Mouse (Mus musculus) heart, embryonic 16.5 days (tissue): ENCODE measurements around the gene Mocs2. TPM values are rescaled to one million over a fixed set of nuclear protein-coding genes. Genes with fewer than 3 reads are reported as not detected.

ENCODE experiments used
- ATAC-seq: fragments of 200-750 bp; cut with Nextera tagmentation; replicated peaks from 2 replicates; pipeline ENCODE4 v1.8.0; 2017; ENCODE audit warnings: moderate number of reproducible peaks; ENCODE audit not compliant: insufficient read depth, low FRiP score; ENCODE audit errors: extremely low read depth
- H3K27ac ChIP-seq: fragments of 300-500 bp; sonication (generic); 2 replicates; pipeline ENCODE4 v1.5.1; 2014; ENCODE audit warnings: mild to moderate bottlenecking, low read length, control low read depth, moderate library complexity
- H3K27me3 ChIP-seq: fragments of 300-500 bp; sonication (generic); 2 replicates; pipeline ENCODE4 v1.6.1; 2014; ENCODE audit warnings: low read length, mixed read lengths; ENCODE audit not compliant: control insufficient read depth, insufficient read depth
- H3K36me3 ChIP-seq: fragments of 300-500 bp; sonication (generic); 2 replicates; pipeline ENCODE4 v1.6.1; 2014; ENCODE audit not compliant: control insufficient read depth, insufficient read depth
- H3K4me1 ChIP-seq: fragments of 300-500 bp; sonication (generic); 2 replicates; pipeline ENCODE4 v1.6.1; 2014; ENCODE audit warnings: low read length, mixed read lengths; ENCODE audit not compliant: control insufficient read depth, insufficient read depth
- H3K4me2 ChIP-seq: fragments of 300-500 bp; sonication (generic); 2 replicates; pipeline ENCODE4 v1.6.1; 2014; ENCODE audit warnings: low read depth, mild to moderate bottlenecking, control low read depth, low read length
- H3K4me3 ChIP-seq: fragments of 300-500 bp; sonication (generic); 2 replicates; pipeline ENCODE4 v1.5.1; 2014; ENCODE audit warnings: mild to moderate bottlenecking, control low read depth, low read length
- H3K9ac ChIP-seq: fragments of 300-500 bp; sonication (generic); 2 replicates; pipeline ENCODE4 v1.6.1; 2014; ENCODE audit warnings: low read length, control low read depth
- H3K9me3 ChIP-seq: fragments of 300-500 bp; sonication (generic); replicated peaks from 2 replicates; pipeline ENCODE4 v1.6.1; 2016; ENCODE audit warnings: low read length; ENCODE audit not compliant: control insufficient read depth
- WGBS: fragments of 180-500 bp; shearing (Covaris S2); extraction: QIAGEN DNeasy Blood & Tissue Kit; methylation state at CpG from one replicate; pipeline ENCODE4 v1.1.7; 2014; 5-methylcytosine and 5-hydroxymethylcytosine counted together
- polyA plus RNA-seq: library from polyadenylated mRNA; unstranded; fragments of >200 nt; fragmentation: Nextera tagmentation; extraction: Ambion mirVana; gene quantifications from 2 replicates; pipeline ENCODE4 v1.2.1, GENCODE M21; 2015

The Mocs2 gene
- polyA plus RNA-seq, 1 experiment from 2014 or later, result 69.3 TPM

- H3K36me3 ChIP-seq, result no peaks in the 10 kb centered on the region
- WGBS, result 65% methylated on average over 6 of the region's 6 CpGs
- H3K4me2 ChIP-seq, result no peak overlapping the region
- H3K4me3 ChIP-seq, result no peak overlapping the region
- no peak overlapping the region for H3K27ac ChIP-seq
- no peaks in the 10 kb centered on the region for H3K27me3 ChIP-seq
- ATAC-seq, result no peak
- no peak overlapping the region for H3K9ac ChIP-seq
- H3K4me1 ChIP-seq, result no peaks in the 10 kb centered on the region
- no peaks in the 10 kb centered on the region for H3K9me3 ChIP-seq
Measured at GRCm38 (mm10) chr13:114845804-114846203, 27.8 kb downstream of the Mocs2 start.

- Histone ChIP-seq H3K4me1 (no peaks in the 10 kb centered on the region), H3K9me3 (no peaks in the 10 kb centered on the region), H3K27me3 (no peaks in the 10 kb centered on the region), H3K27ac (no peak overlapping the region), H3K9ac (no peak overlapping the region), H3K4me2 (no peak overlapping the region), H3K4me3 (no peak overlapping the region), H3K36me3 (no peaks in the 10 kb centered on the region)
- no peak for ATAC-seq
- WGBS, result 64% methylated on average over 3 of the region's 3 CpGs
Measured at GRCm38 (mm10) chr13:114848945-114849344, 30.9 kb downstream of the Mocs2 start.

GRCm38 (mm10) chr13:114852264-114853111 lies 34.5 kb downstream of the Mocs2 start:
- Histone ChIP-seq H3K27ac (no peak overlapping the region), H3K9me3 (no peaks in the 10 kb centered on the region), H3K36me3 (no peaks in the 10 kb centered on the region), H3K27me3 (no peaks in the 10 kb centered on the region), H3K9ac (no peak overlapping the region), H3K4me2 (no peak overlapping the region), H3K4me3 (no peak overlapping the region), H3K4me1 (no peaks in the 10 kb centered on the region)
- ATAC-seq, result no peak
- WGBS, result 74% methylated on average over 6 of the region's 6 CpGs

GRCm38 (mm10) chr13:114853152-114853551 lies 35.1 kb downstream of the Mocs2 start:
- H3K27me3 ChIP-seq, result no peaks in the 10 kb centered on the region
- no peak overlapping the region for H3K27ac ChIP-seq
- no peak overlapping the region for H3K4me3 ChIP-seq
- no peaks in the 10 kb centered on the region for H3K4me1 ChIP-seq
- ATAC-seq, result no peak
- no peak overlapping the region for H3K4me2 ChIP-seq
- H3K9me3 ChIP-seq, result no peaks in the 10 kb centered on the region
- 82% methylated on average over 2 of the region's 2 CpGs for WGBS
- H3K36me3 ChIP-seq, result no peaks in the 10 kb centered on the region
- no peak overlapping the region for H3K9ac ChIP-seq

GRCm38 (mm10) chr13:114854023-114854422 lies 36.0 kb downstream of the Mocs2 start:
- H3K9me3 ChIP-seq, result no peaks in the 10 kb centered on the region
- no peak overlapping the region for H3K4me2 ChIP-seq
- WGBS, result 80% methylated on average over 6 of the region's 6 CpGs

GRCm38 (mm10) chr13:114854428-114854827 lies 36.4 kb downstream of the Mocs2 start:
- Histone ChIP-seq H3K9ac (no peak overlapping the region), H3K36me3 (no peaks in the 10 kb centered on the region), H3K9me3 (no peaks in the 10 kb centered on the region), H3K4me2 (no peak overlapping the region), H3K4me1 (no peaks in the 10 kb centered on the region), H3K27me3 (no peaks in the 10 kb centered on the region), H3K4me3 (no peak overlapping the region), H3K27ac (no peak overlapping the region)
- ATAC-seq, result no peak
- WGBS, result 90% methylated on average over 3 of the region's 3 CpGs

More at GRCm38 (mm10) chr13:114854023-114854422, 36.0 kb downstream of the Mocs2 start:
- no peak overlapping the region for H3K27ac ChIP-seq
- H3K27me3 ChIP-seq, result no peaks in the 10 kb centered on the region
- no peak overlapping the region for H3K9ac ChIP-seq
- no peak overlapping the region for H3K4me3 ChIP-seq
- H3K36me3 ChIP-seq, result no peaks in the 10 kb centered on the region
- ATAC-seq, result no peak
- H3K4me1 ChIP-seq, result no peaks in the 10 kb centered on the region

GRCm38 (mm10) chr13:114855573-114856268 lies 37.7 kb downstream of the Mocs2 start:
- WGBS, result 28% methylated on average over 15 of the region's 15 CpGs
- no peaks in the 10 kb centered on the region for H3K9me3 ChIP-seq
- no peaks in the 10 kb centered on the region for H3K36me3 ChIP-seq
- peak overlapping the region; percentile 52 for H3K4me2 ChIP-seq
- no peaks in the 10 kb centered on the region for H3K4me1 ChIP-seq
- peak overlapping the region; percentile 8; the same call in 1 of the 2 replicates for H3K4me3 ChIP-seq
- H3K9ac ChIP-seq, result peak overlapping the region; percentile 43; the same call in 1 of the 2 replicates
- no peak overlapping the region for H3K27ac ChIP-seq
- H3K27me3 ChIP-seq, result no peaks in the 10 kb centered on the region
- ATAC-seq, result no peak

- H3K4me3 ChIP-seq, result peak overlapping the region; percentile 8; the same call in 1 of the 2 replicates
- H3K4me2 ChIP-seq, result peak overlapping the region; percentile 52
- H3K4me1 ChIP-seq, result no peaks in the 10 kb centered on the region
- ATAC-seq, result no peak
- no peaks in the 10 kb centered on the region for H3K9me3 ChIP-seq
- H3K27me3 ChIP-seq, result no peaks in the 10 kb centered on the region
- no peaks in the 10 kb centered on the region for H3K36me3 ChIP-seq
- H3K9ac ChIP-seq, result 0 out of 2 replicates have a peak overlapping the region, but pooled peaks have one; percentile 43
- 36% methylated on average over 7 of the region's 7 CpGs for WGBS
- H3K27ac ChIP-seq, result no peak overlapping the region
Measured at GRCm38 (mm10) chr13:114856269-114856627, 38.2 kb downstream of the Mocs2 start.

- H3K27me3 ChIP-seq, result no peaks in the 10 kb centered on the region
- H3K36me3 ChIP-seq, result no peaks in the 10 kb centered on the region
- H3K4me2 ChIP-seq, result no peak overlapping the region
- H3K27ac ChIP-seq, result no peak overlapping the region
- no peak for ATAC-seq
- no peak overlapping the region for H3K9ac ChIP-seq
- 81% methylated on average over 4 of the region's 4 CpGs for WGBS
- no peak overlapping the region for H3K4me3 ChIP-seq
- H3K9me3 ChIP-seq, result no peaks in the 10 kb centered on the region
- H3K4me1 ChIP-seq, result no peaks in the 10 kb centered on the region
Measured at GRCm38 (mm10) chr13:114857525-114857924, 39.5 kb downstream of the Mocs2 start.
